8 mouse cellular contexts compared by ENCODE assay signal in genomic region chr1:88258881-88259642, GRCm38 (mm10). TPM values are rescaled to one million over a fixed set of nuclear protein-coding genes. Genes with fewer than 3 reads are reported as not detected.
DNase-seq lines count a peak whose midpoint lies in the region; ATAC-seq and TF ChIP-seq lines count a peak whose summit lies in the region.
"Had no signal": no experiment of that assay in that cellular context is flagged by ENCODE, and none has a peak within 500 bp of the region (broad histone marks: within the 10 kb centered on the region; RNA-seq: fewer than 3 reads in every experiment).

No protein-coding gene starts in this region.

- no peak overlapping the region for H3K4me2 ChIP-seq in forebrain, embryonic 16.5 days (ENCODE audit: low read length)
- no peak overlapping the region for H3K4me2 ChIP-seq in liver, embryonic 11.5 days

- peak; percentile 9; the same call in 1 of the 2 replicates for TF ChIP-seq CTCF in layer of hippocampus, adult 2 months (conservative IDR thresholded peaks at IDR 0.05)

- H3K27me3 ChIP-seq in forebrain, embryonic 16.5 days (replicated peaks; ENCODE audit: control insufficient read depth, insufficient read depth, low read length): no peaks in the 10 kb centered on the region
- no peaks in the 10 kb centered on the region for H3K27me3 ChIP-seq in liver, embryonic 11.5 days (replicated peaks; ENCODE audit: control insufficient read depth, insufficient read depth, low read length)

- H3K27ac ChIP-seq in layer of hippocampus, adult 2 months: no peak overlapping the region
- H3K27ac ChIP-seq in forebrain, embryonic 16.5 days (ENCODE audit: low read length): no peak overlapping the region
- no peak overlapping the region for H3K27ac ChIP-seq in liver, embryonic 11.5 days (ENCODE audit: low read depth, low read length)

- peaks cover 37% of the 10 kb centered on the region for H3K36me3 ChIP-seq in forebrain, embryonic 16.5 days (ENCODE audit: control insufficient read depth, insufficient read depth)
- H3K36me3 ChIP-seq in liver, embryonic 11.5 days (ENCODE audit: control insufficient read depth, insufficient read depth, low read length): peaks cover 35% of the 10 kb centered on the region

- no peaks in the 10 kb centered on the region for H3K4me1 ChIP-seq in forebrain, embryonic 16.5 days (replicated peaks; ENCODE audit: control insufficient read depth, insufficient read depth, low read length)
- H3K4me1 ChIP-seq in liver, embryonic 11.5 days (replicated peaks; ENCODE audit: control insufficient read depth, insufficient read depth, low read length): peaks cover 35% of the 10 kb centered on the region

- 0 out of 2 replicates have a peak, but pooled peaks have one; percentile 3 for ATAC-seq in forebrain, embryonic 16.5 days
- ATAC-seq in liver, embryonic 11.5 days (replicated peaks; ENCODE audit: low FRiP score): peak; percentile 10

- no peak for DNase-seq in layer of hippocampus, adult 2 months (ENCODE audit: low spot score in 2 of 2)
- DNase-seq in layer of hippocampus, adult 9-10 months (ENCODE audit: low spot score): no peak
- DNase-seq in adrenal gland, postnatal 36 days: peak; percentile 49 to 66
- peak; percentile 84 for DNase-seq in liver, embryonic 11.5 days (ENCODE audit: low spot score)
- no peak for DNase-seq in B cell, adult 2 months
- no peak for DNase-seq in layer of hippocampus, adult 18-20 months (ENCODE audit: low spot score in 2 of 2)

- no peak overlapping the region for H3K9ac ChIP-seq in forebrain, embryonic 16.5 days (replicated peaks; ENCODE audit: low read depth, low read length)
- no peak overlapping the region for H3K9ac ChIP-seq in liver, embryonic 11.5 days (ENCODE audit: low read depth, low read length)

- peaks cover 25% of the 10 kb centered on the region for H3K9me3 ChIP-seq in forebrain, embryonic 16.5 days (ENCODE audit: control insufficient read depth, low read length)
- peaks cover 41% of the 10 kb centered on the region for H3K9me3 ChIP-seq in liver, embryonic 11.5 days (ENCODE audit: control insufficient read depth, low read length)

- H3K4me3 ChIP-seq in layer of hippocampus, adult 2 months: no peak overlapping the region
- H3K4me3 ChIP-seq in forebrain, embryonic 16.5 days (replicated peaks; ENCODE audit: low read length): no peak overlapping the region
- H3K4me3 ChIP-seq in liver, embryonic 11.5 days (ENCODE audit: low read depth, low read length): no peak overlapping the region

- WGBS in forebrain, embryonic 16.5 days: 80% methylated on average over 8 of the region's 8 CpGs
- 58% methylated on average over 8 of the region's 8 CpGs for WGBS in liver, embryonic 11.5 days

RNA-seq across cellular contexts. Expression of gene Hjurp, which starts 18.4 kb away (rescaled TPM):
- total RNA-seq in layer of hippocampus, adult 2 months (2021): 10 to 100 TPM; 31.9 to 35.3 TPM
- 10 to 100 TPM; 31.0 to 35.9 TPM for total RNA-seq in adrenal gland, postnatal 36 days (2021)
- polyA plus RNA-seq in forebrain, embryonic 16.5 days (2015; fragmentation: Nextera tagmentation; extraction: Ambion mirVana): 121 TPM in 2 replicates
- 146 and 168 TPM in 2 replicates for polyA plus RNA-seq in liver, embryonic 11.5 days (2014; fragmentation: Nextera tagmentation; extraction: Ambion mirVana)
- 10 to 100 TPM; 33.1 to 39.1 TPM for total RNA-seq in layer of hippocampus, adult 18-20 months (2021)

RNA-seq across cellular contexts. Expression of gene Trpm8, which starts 18.4 kb away (rescaled TPM):
- total RNA-seq in layer of hippocampus, adult 2 months (2021): under 1 TPM in 1 of 2 experiments, not detected in 1; 0.12 TPM
- not detected for total RNA-seq in adrenal gland, postnatal 36 days (2021)
- polyA plus RNA-seq in forebrain, embryonic 16.5 days (2015; fragmentation: Nextera tagmentation; extraction: Ambion mirVana): 0.09 TPM in 1 of 2 replicates, not detected in the other
- polyA plus RNA-seq in liver, embryonic 11.5 days (2014; fragmentation: Nextera tagmentation; extraction: Ambion mirVana): not detected in 2 replicates
- under 1 TPM in 1 of 2 experiments, not detected in 1; 0.08 TPM for total RNA-seq in layer of hippocampus, adult 18-20 months (2021)

RNA-seq across cellular contexts. Expression of gene Mroh2a, which starts 32.3 kb away (rescaled TPM):
- under 1 TPM in 1 of 2 experiments, not detected in 1; 0.38 TPM for total RNA-seq in layer of hippocampus, adult 2 months (2021)
- under 1 TPM; 0.30 to 0.43 TPM for total RNA-seq in adrenal gland, postnatal 36 days (2021)
- 0.96 and 1.0 TPM in 2 replicates for polyA plus RNA-seq in forebrain, embryonic 16.5 days (2015; fragmentation: Nextera tagmentation; extraction: Ambion mirVana)
- 1.3 and 1.5 TPM in 2 replicates for polyA plus RNA-seq in liver, embryonic 11.5 days (2014; fragmentation: Nextera tagmentation; extraction: Ambion mirVana)
- under 1 TPM in 1 of 2 experiments, not detected in 1; 0.52 TPM for total RNA-seq in layer of hippocampus, adult 18-20 months (2021)
- polyA plus RNA-seq: cortical plate, adult 2 months had no signal

RNA-seq across cellular contexts. Expression of gene Ugt1a1, which starts 47.3 kb away (rescaled TPM):
- total RNA-seq in layer of hippocampus, adult 2 months (2021): not detected
- total RNA-seq in adrenal gland, postnatal 36 days (2021): 10 to 100 TPM in 1 of 2 experiments, under 1 TPM in 1; 0.73 to 55.5 TPM
- polyA plus RNA-seq in forebrain, embryonic 16.5 days (2015; fragmentation: Nextera tagmentation; extraction: Ambion mirVana): not detected in 2 replicates
- polyA plus RNA-seq in liver, embryonic 11.5 days (2014; fragmentation: Nextera tagmentation; extraction: Ambion mirVana): 0.14 TPM in 1 of 2 replicates, not detected in the other
- total RNA-seq in layer of hippocampus, adult 18-20 months (2021): not detected

RNA-seq across cellular contexts. Expression of gene Dnajb3, which starts 53.5 kb away (rescaled TPM):
- 1 to 10 TPM; 2.9 to 3.8 TPM for total RNA-seq in layer of hippocampus, adult 2 months (2021)
- total RNA-seq in adrenal gland, postnatal 36 days (2021): 1 to 10 TPM; 1.5 to 5.9 TPM
- 10.1 and 11.7 TPM in 2 replicates for polyA plus RNA-seq in forebrain, embryonic 16.5 days (2015; fragmentation: Nextera tagmentation; extraction: Ambion mirVana)
- 7.9 and 10.4 TPM in 2 replicates for polyA plus RNA-seq in liver, embryonic 11.5 days (2014; fragmentation: Nextera tagmentation; extraction: Ambion mirVana)
- total RNA-seq in layer of hippocampus, adult 18-20 months (2021): 1 to 10 TPM; 2.9 to 3.2 TPM

Comparison
In these comparisons a context has a peak if more than half of its experiments do, and no peak if none do; other contexts are left out.
1. DNase-seq: peak in adrenal gland, postnatal 36 days (2 of 2) and liver, embryonic 11.5 days (single experiment); none in layer of hippocampus, adult 2 months (0 of 2), layer of hippocampus, adult 9-10 months (single experiment), B cell, adult 2 months (0 of 2) and layer of hippocampus, adult 18-20 months (0 of 2).